10 mouse cellular contexts compared by ENCODE assay signal in genomic region chr4:123617727-123618389, GRCm38 (mm10).
DNase-seq lines count a peak whose midpoint lies in the region; ATAC-seq lines count a peak whose summit lies in the region.
"Had no signal": no experiment of that assay in that cellular context is flagged by ENCODE, and none has a peak within 500 bp of the region (broad histone marks: within the 10 kb centered on the region; RNA-seq: fewer than 3 reads in every experiment).

No protein-coding gene starts in this region.

- peak overlapping the region; percentile 66 for H3K27ac ChIP-seq in hindbrain, embryonic 13.5 days
- no peak overlapping the region for H3K27ac ChIP-seq in hindbrain, embryonic 12.5 days
- H3K27ac ChIP-seq in midbrain, embryonic 12.5 days (replicated peaks) = peak overlapping the region; percentile 26; the same call in 1 of the 2 replicates
- H3K27ac ChIP-seq in midbrain, embryonic 10.5 days (replicated peaks) = no peak overlapping the region
- peak overlapping the region; percentile 53 for H3K27ac ChIP-seq in hindbrain, embryonic 14.5 days
- 0 out of 2 replicates have a peak overlapping the region, but pooled peaks have one; percentile 64 for H3K27ac ChIP-seq in neural tube, embryonic 15.5 days (replicated peaks)
- H3K27ac ChIP-seq: liver, embryonic 13.5 days had no signal

- H3K9ac ChIP-seq in hindbrain, embryonic 13.5 days = no peak overlapping the region
- H3K9ac ChIP-seq in hindbrain, embryonic 12.5 days = no peak overlapping the region
- H3K9ac ChIP-seq in midbrain, embryonic 12.5 days (replicated peaks) = no peak overlapping the region
- no peak overlapping the region for H3K9ac ChIP-seq in hindbrain, embryonic 14.5 days
- no peak overlapping the region for H3K9ac ChIP-seq in neural tube, embryonic 15.5 days (replicated peaks)
- H3K9ac ChIP-seq: liver, embryonic 13.5 days had no signal

- no peak for DNase-seq in midbrain, embryonic 10.5 days (ENCODE audit: low spot score)
- DNase-seq in hindbrain, embryonic 14.5 days (ENCODE audit: low spot score) = no peak
- no peak for DNase-seq in urinary bladder, postnatal 10 days (ENCODE audit: low spot score)
- DNase-seq: embryo, embryonic 11 days; liver, embryonic 13.5 days; thymus, postnatal 14 days had no signal

- no peak overlapping the region for H3K4me2 ChIP-seq in hindbrain, embryonic 13.5 days
- H3K4me2 ChIP-seq in hindbrain, embryonic 12.5 days (replicated peaks) = no peak overlapping the region
- no peak overlapping the region for H3K4me2 ChIP-seq in midbrain, embryonic 12.5 days (replicated peaks)
- H3K4me2 ChIP-seq in hindbrain, embryonic 14.5 days (replicated peaks) = no peak overlapping the region
- H3K4me2 ChIP-seq in neural tube, embryonic 15.5 days = no peak overlapping the region
- H3K4me2 ChIP-seq: liver, embryonic 13.5 days had no signal

- H3K36me3 ChIP-seq in hindbrain, embryonic 13.5 days = no peaks in the 10 kb centered on the region
- no peaks in the 10 kb centered on the region for H3K36me3 ChIP-seq in hindbrain, embryonic 12.5 days
- H3K36me3 ChIP-seq in midbrain, embryonic 12.5 days = no peaks in the 10 kb centered on the region
- peaks cover 24% of the 10 kb centered on the region; the same call in 1 of the 2 replicates for H3K36me3 ChIP-seq in midbrain, embryonic 10.5 days
- no peaks in the 10 kb centered on the region for H3K36me3 ChIP-seq in hindbrain, embryonic 14.5 days (replicated peaks; ENCODE audit: control insufficient read depth, insufficient read depth)
- H3K36me3 ChIP-seq in neural tube, embryonic 15.5 days = no peaks in the 10 kb centered on the region
- H3K36me3 ChIP-seq: liver, embryonic 13.5 days had no signal

- H3K9me3 ChIP-seq in hindbrain, embryonic 13.5 days = no peaks in the 10 kb centered on the region
- 0 out of 2 replicates have a peak, but pooled peaks cover 6% of the 10 kb centered on the region for H3K9me3 ChIP-seq in hindbrain, embryonic 12.5 days (replicated peaks)
- no peaks in the 10 kb centered on the region for H3K9me3 ChIP-seq in midbrain, embryonic 12.5 days
- no peaks in the 10 kb centered on the region; the same call in 1 of the 2 replicates for H3K9me3 ChIP-seq in midbrain, embryonic 10.5 days (replicated peaks)
- no peaks in the 10 kb centered on the region for H3K9me3 ChIP-seq in hindbrain, embryonic 14.5 days (ENCODE audit: control insufficient read depth, low read length)
- H3K9me3 ChIP-seq in neural tube, embryonic 15.5 days (replicated peaks) = no peaks in the 10 kb centered on the region
- H3K9me3 ChIP-seq: liver, embryonic 13.5 days had no signal

- H3K27me3 ChIP-seq in hindbrain, embryonic 13.5 days = no peaks in the 10 kb centered on the region
- no peaks in the 10 kb centered on the region for H3K27me3 ChIP-seq in hindbrain, embryonic 12.5 days
- no peaks in the 10 kb centered on the region for H3K27me3 ChIP-seq in midbrain, embryonic 12.5 days
- no peaks in the 10 kb centered on the region for H3K27me3 ChIP-seq in midbrain, embryonic 10.5 days (ENCODE audit: low read depth, poor library complexity, severe bottlenecking)
- no peaks in the 10 kb centered on the region for H3K27me3 ChIP-seq in hindbrain, embryonic 14.5 days (ENCODE audit: control insufficient read depth, insufficient read depth, low read length)
- H3K27me3 ChIP-seq in neural tube, embryonic 15.5 days (replicated peaks) = no peaks in the 10 kb centered on the region
- H3K27me3 ChIP-seq: liver, embryonic 13.5 days had no signal

- H3K4me1 ChIP-seq in hindbrain, embryonic 13.5 days (replicated peaks) = peaks cover 24% of the 10 kb centered on the region
- H3K4me1 ChIP-seq in hindbrain, embryonic 12.5 days = peaks cover 14% of the 10 kb centered on the region
- peaks cover 19% of the 10 kb centered on the region for H3K4me1 ChIP-seq in midbrain, embryonic 12.5 days
- H3K4me1 ChIP-seq in midbrain, embryonic 10.5 days = peaks cover 33% of the 10 kb centered on the region
- peaks cover 12% of the 10 kb centered on the region; the same call in 1 of the 2 replicates for H3K4me1 ChIP-seq in hindbrain, embryonic 14.5 days (replicated peaks; ENCODE audit: control insufficient read depth, insufficient read depth, low read length)
- peaks cover 20% of the 10 kb centered on the region for H3K4me1 ChIP-seq in neural tube, embryonic 15.5 days

- ATAC-seq in hindbrain, embryonic 13.5 days (ENCODE audit: low FRiP score) = no peak
- ATAC-seq in hindbrain, embryonic 12.5 days (ENCODE audit: low FRiP score) = no peak
- ATAC-seq in midbrain, embryonic 12.5 days (ENCODE audit: low FRiP score, low read depth) = no peak
- ATAC-seq in hindbrain, embryonic 14.5 days (ENCODE audit: low FRiP score) = no peak
- no peak for ATAC-seq in neural tube, embryonic 15.5 days (ENCODE audit: low FRiP score)

- no peak overlapping the region for H3K4me3 ChIP-seq in hindbrain, embryonic 13.5 days
- H3K4me3 ChIP-seq in hindbrain, embryonic 12.5 days = no peak overlapping the region
- H3K4me3 ChIP-seq in midbrain, embryonic 12.5 days = no peak overlapping the region
- H3K4me3 ChIP-seq in midbrain, embryonic 10.5 days = no peak overlapping the region
- no peak overlapping the region for H3K4me3 ChIP-seq in hindbrain, embryonic 14.5 days (replicated peaks; ENCODE audit: low read length)
- no peak overlapping the region for H3K4me3 ChIP-seq in neural tube, embryonic 15.5 days (replicated peaks)
- H3K4me3 ChIP-seq: liver, embryonic 13.5 days had no signal

- WGBS in hindbrain, embryonic 13.5 days = 70% methylated on average over 5 of the region's 5 CpGs
- 67% methylated on average over 5 of the region's 5 CpGs for WGBS in hindbrain, embryonic 12.5 days
- 77% methylated on average over 5 of the region's 5 CpGs for WGBS in midbrain, embryonic 12.5 days
- 72% methylated on average over 5 of the region's 5 CpGs for WGBS in midbrain, embryonic 10.5 days
- 74% methylated on average over 5 of the region's 5 CpGs for WGBS in hindbrain, embryonic 14.5 days
- WGBS in neural tube, embryonic 15.5 days = 84% methylated on average over 5 of the region's 5 CpGs

Comparison
In these comparisons a context has a peak if more than half of its experiments do, and no peak if none do; other contexts are left out.
1. H3K27ac ChIP-seq: peak in hindbrain, embryonic 13.5 days (single experiment), midbrain, embryonic 12.5 days (single experiment), hindbrain, embryonic 14.5 days (single experiment) and neural tube, embryonic 15.5 days (single experiment); none in hindbrain, embryonic 12.5 days (single experiment) and midbrain, embryonic 10.5 days (single experiment).